Mouse (Mus musculus): ENCODE measurements around the gene Cacna2d1. TPM values are rescaled to one million over a fixed set of nuclear protein-coding genes. Genes with fewer than 3 reads are reported as not detected.

The Cacna2d1 gene
- polyA plus RNA-seq, 1 experiment from 2014 or later = not detected

DNA sequence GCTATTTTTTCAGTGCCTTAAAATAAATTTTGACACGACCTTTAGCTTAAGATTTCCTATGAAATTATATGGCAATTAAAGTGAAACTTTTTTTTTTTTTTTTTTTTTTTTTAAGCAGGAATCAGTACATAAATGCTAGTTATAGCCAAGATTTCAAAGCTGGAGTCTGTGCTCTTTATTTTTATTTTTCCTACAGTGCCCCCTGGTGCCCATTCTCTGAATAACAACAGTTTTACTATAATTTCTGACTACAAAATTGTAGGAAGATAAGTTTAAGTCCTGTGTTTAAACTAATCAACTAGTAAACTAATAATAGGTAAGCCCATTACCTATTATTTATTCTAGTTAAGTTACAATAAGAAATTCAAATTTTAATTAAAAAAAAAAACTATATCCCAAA is 358.7 kb downstream of the Cacna2d1 start:
- Histone ChIP-seq H3K27ac (no peak overlapping the region), H3K4me3 (ENCODE audit: inconsistent target) (no peak overlapping the region), H3K79me2 (ENCODE audit: inconsistent target) (no peaks in the 10 kb centered on the region), H3K36me3 (ENCODE audit: inconsistent target) (no peaks in the 10 kb centered on the region)
- 38% methylated on average over 1 of the region's 1 CpGs for WGBS (ENCODE audit: missing documents)

DNA sequence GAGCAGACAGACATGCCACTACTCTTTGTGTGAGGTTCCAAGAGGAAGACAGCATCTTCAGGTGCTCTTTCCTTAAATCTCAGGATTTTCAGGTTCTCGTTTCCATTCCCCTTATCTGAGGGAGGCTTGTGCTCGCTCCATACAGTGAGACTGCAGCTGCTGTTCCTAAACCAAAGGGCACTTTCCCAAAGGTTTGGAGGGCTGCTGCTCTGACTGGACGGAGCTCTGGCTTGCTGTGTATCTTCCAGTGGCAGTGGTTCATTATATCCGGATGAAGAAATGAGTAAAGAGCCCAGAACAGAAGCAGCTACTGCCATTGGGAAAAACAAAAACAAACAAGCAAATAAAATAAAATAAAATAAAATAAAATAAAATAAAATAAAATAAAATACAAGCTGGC is 359.3 kb downstream of the Cacna2d1 start:
- H3K27ac ChIP-seq = no peak overlapping the region
- no peaks in the 10 kb centered on the region for H3K79me2 ChIP-seq (ENCODE audit: inconsistent target)
- WGBS (ENCODE audit: missing documents) = 84% methylated on average over 4 of the region's 4 CpGs
- H3K4me3 ChIP-seq (ENCODE audit: inconsistent target) = no peak overlapping the region
- no peaks in the 10 kb centered on the region for H3K36me3 ChIP-seq (ENCODE audit: inconsistent target)

DNA sequence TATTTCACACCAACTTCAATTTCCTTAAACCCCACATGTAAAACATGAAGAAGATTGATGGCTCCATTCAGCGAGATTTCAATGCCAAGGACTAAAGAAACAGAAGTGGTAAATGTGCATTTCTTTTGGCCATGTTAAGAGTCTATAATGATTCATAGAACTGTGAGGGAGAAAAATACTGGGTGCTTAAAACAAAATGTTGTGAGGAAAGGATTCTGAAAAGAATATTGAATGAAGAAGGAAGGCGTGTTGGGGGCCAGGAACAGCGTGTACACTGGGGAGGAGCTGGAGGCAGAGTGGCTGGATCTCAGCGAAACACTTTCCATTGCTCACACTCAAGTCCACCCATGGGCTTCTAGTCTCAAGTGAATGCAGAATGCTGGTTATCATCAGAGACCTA is 360.2 kb downstream of the Cacna2d1 start:
- WGBS (ENCODE audit: missing documents) = 94% methylated on average over 4 of the region's 4 CpGs
- H3K27ac ChIP-seq = no peak overlapping the region

DNA sequence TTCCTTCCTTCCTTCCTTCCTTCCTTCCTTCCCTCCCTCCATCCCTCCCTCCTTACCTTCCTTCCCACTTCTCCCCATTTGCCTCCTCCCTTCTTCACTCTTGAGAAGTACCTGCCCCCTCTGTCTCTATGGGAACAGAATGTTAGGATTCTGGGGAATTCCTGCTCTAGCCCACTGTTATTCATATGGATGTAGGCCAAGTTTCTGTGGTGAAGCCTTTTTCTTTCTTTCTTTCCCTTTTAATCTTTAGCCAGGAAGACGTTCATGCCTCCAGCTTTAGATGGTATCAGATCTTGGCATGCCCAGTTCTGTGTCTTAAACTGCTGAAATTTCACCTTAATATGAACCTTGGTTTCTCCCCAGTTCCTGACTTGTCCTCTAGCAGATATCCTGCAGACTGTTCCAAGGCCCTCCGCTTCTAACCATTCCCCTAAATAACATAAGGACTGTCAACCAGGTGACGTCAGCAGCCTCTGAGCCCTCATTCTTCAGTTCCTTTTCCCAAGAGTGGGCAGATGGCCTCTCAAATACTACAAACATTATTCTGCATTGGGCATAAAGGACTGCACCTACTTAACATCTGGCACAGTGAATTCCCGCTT is 362.8 kb downstream of the Cacna2d1 start:
- no peak overlapping the region for H3K27ac ChIP-seq
- no peaks in the 10 kb centered on the region for H3K36me3 ChIP-seq (ENCODE audit: inconsistent target)
- WGBS (ENCODE audit: missing documents) = 78% methylated on average over 4 of the region's 4 CpGs
- no peak overlapping the region for H3K4me3 ChIP-seq (ENCODE audit: inconsistent target)
- H3K79me2 ChIP-seq (ENCODE audit: inconsistent target) = no peaks in the 10 kb centered on the region

More for the DNA sequence above, 360.2 kb downstream of the Cacna2d1 start:
- Histone ChIP-seq H3K79me2 (ENCODE audit: inconsistent target) (no peaks in the 10 kb centered on the region), H3K4me3 (ENCODE audit: inconsistent target) (no peak overlapping the region), H3K36me3 (ENCODE audit: inconsistent target) (no peaks in the 10 kb centered on the region)

DNA sequence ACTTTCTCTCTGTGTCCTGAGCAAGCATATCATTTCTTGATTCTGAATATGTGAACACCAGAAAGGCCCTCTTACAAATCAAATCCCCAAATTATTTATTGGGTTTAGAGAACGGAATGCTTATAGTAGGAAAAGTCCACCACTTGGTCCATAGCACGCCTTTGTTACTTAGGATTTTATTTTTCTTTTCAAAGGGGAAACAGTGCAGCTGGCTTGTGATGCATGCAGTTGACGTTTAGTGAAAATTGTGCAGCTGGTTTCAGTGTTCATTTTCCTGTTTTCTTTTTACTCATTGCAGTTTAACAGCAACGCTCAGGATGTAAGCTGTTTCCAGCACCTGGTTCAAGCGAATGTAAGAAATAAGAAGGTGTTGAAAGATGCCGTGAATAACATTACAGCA is 365.1 kb downstream of the Cacna2d1 start:
- H3K4me3 ChIP-seq (ENCODE audit: inconsistent target) = no peak overlapping the region
- 59% methylated on average over 6 of the region's 6 CpGs for WGBS (ENCODE audit: missing documents)
- no peaks in the 10 kb centered on the region for H3K36me3 ChIP-seq (ENCODE audit: inconsistent target)
- H3K27ac ChIP-seq = no peak overlapping the region
- no peaks in the 10 kb centered on the region for H3K79me2 ChIP-seq (ENCODE audit: inconsistent target)

GRCm38 (mm10) chr5:16309168-16310006 is 374.9 kb downstream of the Cacna2d1 start:
- WGBS (ENCODE audit: missing documents) = 38% methylated on average over 7 of the region's 7 CpGs
- no peaks in the 10 kb centered on the region for H3K36me3 ChIP-seq (ENCODE audit: inconsistent target)
- no peak overlapping the region for H3K27ac ChIP-seq
- no peaks in the 10 kb centered on the region for H3K79me2 ChIP-seq (ENCODE audit: inconsistent target)
- no peak overlapping the region for H3K4me3 ChIP-seq (ENCODE audit: inconsistent target)

DNA sequence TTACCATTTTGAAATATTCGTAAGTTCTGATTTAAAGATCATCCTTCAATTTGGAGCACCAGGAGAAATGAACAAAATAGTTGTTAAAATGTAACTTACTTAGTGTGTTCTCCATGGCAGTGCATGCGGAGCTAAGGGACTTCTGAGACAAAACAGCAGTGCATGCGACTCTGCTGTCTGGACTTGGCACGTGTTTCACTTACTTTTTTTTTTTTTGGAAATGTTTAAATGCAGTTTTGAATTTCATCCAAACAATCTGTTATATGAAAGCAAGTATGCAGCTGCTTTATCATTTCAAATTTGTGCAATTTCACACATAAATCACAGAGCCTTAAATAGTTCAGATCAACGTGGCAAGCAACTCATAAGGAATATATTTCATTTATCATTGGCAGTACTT is 379.8 kb downstream of the Cacna2d1 start:
- H3K79me2 ChIP-seq (ENCODE audit: inconsistent target) = no peaks in the 10 kb centered on the region
- no peak overlapping the region for H3K27ac ChIP-seq
- no peak overlapping the region for H3K4me3 ChIP-seq (ENCODE audit: inconsistent target)
- H3K36me3 ChIP-seq (ENCODE audit: inconsistent target) = no peaks in the 10 kb centered on the region
- WGBS (ENCODE audit: missing documents) = 94% methylated on average over 5 of the region's 5 CpGs

DNA sequence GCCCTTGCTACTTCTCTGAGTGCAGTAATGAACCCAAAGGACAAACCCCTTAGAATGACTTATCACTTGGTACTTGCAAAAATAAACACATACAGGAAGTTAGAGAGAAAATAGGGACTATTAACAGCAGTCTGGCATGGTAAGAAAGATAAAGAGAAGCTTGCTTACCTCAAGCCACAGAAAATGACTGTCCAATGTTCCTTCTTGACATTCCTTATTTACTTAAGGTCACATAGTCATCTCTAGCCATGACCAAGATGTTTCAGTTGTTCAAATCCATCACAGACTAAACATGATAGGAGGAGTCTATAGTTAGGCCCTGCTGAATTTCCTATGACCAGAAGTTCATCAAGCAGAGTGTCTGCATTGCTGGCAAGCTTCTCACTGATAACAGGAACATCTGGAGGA is 381.5 kb downstream of the Cacna2d1 start:
- H3K27ac ChIP-seq = no peak overlapping the region
- no peak overlapping the region for H3K4me3 ChIP-seq (ENCODE audit: inconsistent target)
- H3K36me3 ChIP-seq (ENCODE audit: inconsistent target) = no peaks in the 10 kb centered on the region
- no peaks in the 10 kb centered on the region for H3K79me2 ChIP-seq (ENCODE audit: inconsistent target)

DNA sequence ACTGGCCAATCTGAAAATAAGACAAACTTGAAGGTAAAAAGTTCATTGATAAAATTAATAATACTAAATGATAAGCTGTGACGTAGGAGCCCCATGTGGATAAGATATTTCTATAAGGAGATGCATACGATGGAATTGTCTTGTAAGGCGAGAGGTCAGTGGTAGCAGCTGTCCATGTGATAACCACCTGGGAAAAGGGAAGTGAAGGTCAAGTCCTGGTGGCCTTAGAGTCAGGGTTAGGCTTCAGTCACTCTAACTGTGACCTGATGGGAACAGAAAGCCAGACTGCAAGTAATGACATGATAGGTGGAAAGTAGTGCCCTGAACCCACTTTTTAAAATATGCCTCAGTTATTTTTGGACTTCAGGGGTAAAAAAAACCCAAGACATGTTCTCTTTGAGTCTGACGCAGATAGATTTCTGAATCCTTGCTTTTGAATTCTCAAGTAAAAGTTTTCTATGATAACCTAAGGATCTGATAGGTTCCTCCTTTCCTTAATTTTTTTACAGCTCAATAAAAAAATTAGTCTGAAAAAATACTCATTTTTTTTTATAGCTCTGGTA is 383.3 kb downstream of the Cacna2d1 start:
- WGBS (ENCODE audit: missing documents) = 87% methylated on average over 4 of the region's 4 CpGs
- Histone ChIP-seq H3K27ac (no peak overlapping the region), H3K36me3 (ENCODE audit: inconsistent target) (no peaks in the 10 kb centered on the region), H3K79me2 (ENCODE audit: inconsistent target) (no peaks in the 10 kb centered on the region), H3K4me3 (ENCODE audit: inconsistent target) (no peak overlapping the region)

GRCm38 (mm10) chr5:16326610-16327009 is 392.1 kb downstream of the Cacna2d1 start:
- Histone ChIP-seq H3K36me3 (ENCODE audit: inconsistent target) (no peaks in the 10 kb centered on the region), H3K27ac (no peak overlapping the region), H3K4me3 (ENCODE audit: inconsistent target) (no peak overlapping the region), H3K79me2 (ENCODE audit: inconsistent target) (no peaks in the 10 kb centered on the region)
- 70% methylated on average over 3 of the region's 3 CpGs for WGBS (ENCODE audit: missing documents)

DNA sequence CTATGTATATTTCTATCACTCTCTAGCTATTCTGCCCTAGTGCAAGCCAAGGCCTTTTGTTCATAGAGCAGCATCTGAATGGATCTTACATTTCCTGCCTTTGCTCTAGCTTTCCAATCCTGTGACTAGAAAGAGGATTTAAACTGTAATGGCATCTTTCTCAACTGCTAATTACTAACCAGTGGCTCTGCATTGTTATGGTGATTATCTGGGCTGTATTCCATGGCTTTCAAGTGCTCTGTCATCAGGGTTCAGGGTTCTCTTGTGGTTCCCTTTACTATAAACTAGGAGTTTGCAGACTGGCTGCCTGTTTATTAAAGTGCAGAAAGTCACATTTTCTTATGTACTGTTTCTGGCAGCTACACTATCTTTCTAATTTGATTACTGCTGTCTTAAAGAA is 410.9 kb downstream of the Cacna2d1 start:
- no peaks in the 10 kb centered on the region for H3K79me2 ChIP-seq (ENCODE audit: inconsistent target)
- H3K27ac ChIP-seq = no peak overlapping the region
- no peaks in the 10 kb centered on the region for H3K36me3 ChIP-seq (ENCODE audit: inconsistent target)
- H3K4me3 ChIP-seq (ENCODE audit: inconsistent target) = no peak overlapping the region

- Histone ChIP-seq H3K27ac (no peak overlapping the region), H3K4me3 (ENCODE audit: inconsistent target) (no peak overlapping the region), H3K36me3 (ENCODE audit: inconsistent target) (no peaks in the 10 kb centered on the region), H3K79me2 (ENCODE audit: inconsistent target) (no peaks in the 10 kb centered on the region)
- WGBS (ENCODE audit: missing documents) = 49% methylated on average over 3 of the region's 3 CpGs
Measured at GRCm38 (mm10) chr5:16355816-16356215, 421.3 kb downstream of the Cacna2d1 start.

GRCm38 (mm10) chr5:16357709-16358108 is 423.2 kb downstream of the Cacna2d1 start:
- H3K36me3 ChIP-seq (ENCODE audit: inconsistent target) = no peaks in the 10 kb centered on the region
- no peaks in the 10 kb centered on the region for H3K79me2 ChIP-seq (ENCODE audit: inconsistent target)
- WGBS (ENCODE audit: missing documents) = 89% methylated on average over 4 of the region's 4 CpGs
- H3K4me3 ChIP-seq (ENCODE audit: inconsistent target) = no peak overlapping the region
- H3K27ac ChIP-seq = no peak overlapping the region

GRCm38 (mm10) chr5:16362076-16362475 is 427.6 kb downstream of the Cacna2d1 start:
- Histone ChIP-seq H3K4me3 (ENCODE audit: inconsistent target) (no peak overlapping the region), H3K27ac (no peak overlapping the region)
- 94% methylated on average over 2 of the region's 2 CpGs for WGBS (ENCODE audit: missing documents)

GRCm38 (mm10) chr5:16363171-16363570 is 428.7 kb downstream of the Cacna2d1 start:
- no peak overlapping the region for H3K27ac ChIP-seq
- no peaks in the 10 kb centered on the region for H3K36me3 ChIP-seq (ENCODE audit: inconsistent target)
- no peaks in the 10 kb centered on the region for H3K79me2 ChIP-seq (ENCODE audit: inconsistent target)
- WGBS (ENCODE audit: missing documents) = 77% methylated on average over 2 of the region's 2 CpGs
- no peak overlapping the region for H3K4me3 ChIP-seq (ENCODE audit: inconsistent target)

More at GRCm38 (mm10) chr5:16362076-16362475, 427.6 kb downstream of the Cacna2d1 start:
- no peaks in the 10 kb centered on the region for H3K36me3 ChIP-seq (ENCODE audit: inconsistent target)
- no peaks in the 10 kb centered on the region for H3K79me2 ChIP-seq (ENCODE audit: inconsistent target)
